Mouse (Mus musculus): Measurements from ENCODE around the gene Brd7.

GRCm38 (mm10) chr8:88320134-88320533 lies 41.9 kb downstream of the Brd7 start:
- TF ChIP-seq CTCF (IDR thresholded peaks at IDR 0.05; ENCODE audit: borderline replicate concordance, control insufficient read depth, extremely low read depth, insufficient read depth, low read length, poor library complexity) (no peak), POLR2A (IDR thresholded peaks at IDR 0.05; ENCODE audit: control insufficient read depth, extremely low read depth, insufficient read depth, low read length, poor library complexity) (no peak)

Data from thymus, adult 2 months (tissue).